Mouse (Mus musculus) liver, adult 2 months (tissue): ENCODE results near the gene Ywhab.

Source experiments
- CTCF ChIP-seq: fragments of 200-500 bp; IDR thresholded peaks from 2 replicates; pipeline ENCODE4 v1.5.1; 2011; ENCODE audit warnings: low read depth, low read length, control low read depth
- POLR2A ChIP-seq: fragments of 200-500 bp; IDR thresholded peaks from 2 replicates; pipeline ENCODE4 v1.6.1; 2011; ENCODE audit warnings: low read length, control low read depth; ENCODE audit not compliant: insufficient read depth; ENCODE audit errors: extremely low read depth

DNA sequence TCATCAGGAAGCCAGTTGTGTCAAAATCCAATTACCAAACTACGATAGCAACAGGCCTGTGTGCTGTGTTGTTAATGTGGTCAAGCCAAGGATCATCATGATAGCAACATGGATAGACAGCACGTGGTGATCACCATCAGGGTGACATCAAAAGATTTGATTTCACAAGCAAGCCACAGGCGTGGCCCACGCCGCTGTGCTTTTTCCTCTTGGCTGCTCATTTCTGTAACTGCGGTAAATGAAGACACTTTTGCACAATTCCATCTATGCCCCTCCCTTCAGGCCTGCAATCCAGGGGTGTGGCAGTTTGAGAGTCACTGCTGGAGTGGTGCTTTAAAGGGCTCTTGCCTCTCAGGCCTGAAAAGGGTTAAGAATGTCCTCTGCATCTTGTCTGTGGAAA lies 46.2 kb downstream of the Ywhab start:
- TF ChIP-seq CTCF = no peak
- TF ChIP-seq POLR2A = no peak
